Mouse (Mus musculus) midbrain, embryonic 16.5 days (tissue): ENCODE results near the gene Cltb. TPM values are rescaled to one million over a fixed set of nuclear protein-coding genes. Genes with fewer than 3 reads are reported as not detected.
A peak's percentile ranks its signal among the peaks of the same experiment; 100 is the strongest.

Experiments used
- ATAC-seq: fragments of 200-750 bp; cut with Nextera tagmentation; 2 replicates; pipeline ENCODE4 v1.8.0; 2017; ENCODE audit warnings: moderate TSS enrichment
- H3K27ac ChIP-seq: fragments of 300-500 bp; sonication (generic); 2 replicates; pipeline ENCODE4 v1.5.1; 2014; ENCODE audit warnings: mild to moderate bottlenecking, low read length, mixed read lengths
- H3K27me3 ChIP-seq: fragments of 300-500 bp; sonication (generic); 2 replicates; pipeline ENCODE4 v1.6.1; 2014; ENCODE audit warnings: low read depth, low read length, mixed read lengths; ENCODE audit not compliant: control insufficient read depth, insufficient read depth
- H3K36me3 ChIP-seq: fragments of 300-500 bp; sonication (generic); 2 replicates; pipeline ENCODE4 v1.6.1; 2014; ENCODE audit warnings: mild to moderate bottlenecking, low read length, moderate library complexity, mixed read lengths; ENCODE audit not compliant: control insufficient read depth, insufficient read depth
- H3K4me1 ChIP-seq: fragments of 300-500 bp; sonication (generic); 2 replicates; pipeline ENCODE4 v1.6.1; 2014; ENCODE audit warnings: mild to moderate bottlenecking, low read length, mixed read lengths; ENCODE audit not compliant: control insufficient read depth, insufficient read depth
- H3K4me2 ChIP-seq: fragments of 300-500 bp; sonication (generic); 2 replicates; pipeline ENCODE4 v1.6.1; 2014; ENCODE audit warnings: mild to moderate bottlenecking, low read length, mixed read lengths
- H3K4me3 ChIP-seq: fragments of 300-500 bp; sonication (generic); 2 replicates; pipeline ENCODE4 v1.5.1; 2014; ENCODE audit warnings: low read depth, mild to moderate bottlenecking, low read length, moderate library complexity, mixed read lengths
- H3K9ac ChIP-seq: fragments of 300-500 bp; sonication (generic); 2 replicates; pipeline ENCODE4 v1.6.1; 2014; ENCODE audit warnings: low read depth, low read length, mixed read lengths
- H3K9me3 ChIP-seq: fragments of 300-500 bp; sonication (generic); replicated peaks from 2 replicates; pipeline ENCODE4 v1.6.1; 2014; ENCODE audit warnings: mild to moderate bottlenecking, low read length, mixed read lengths; ENCODE audit not compliant: control insufficient read depth, poor library complexity, severe bottlenecking
- WGBS: fragments of 180-500 bp; shearing (Covaris S2); extraction: QIAGEN DNeasy Blood & Tissue Kit; methylation state at CpG from one replicate; pipeline ENCODE4 v1.1.7; 2014; 5-methylcytosine and 5-hydroxymethylcytosine counted together
- polyA plus RNA-seq: library from polyadenylated mRNA; unstranded; fragments of >200 nt; fragmentation: Nextera tagmentation; extraction: Ambion mirVana; gene quantifications from 2 replicates; pipeline ENCODE4 v1.2.1, GENCODE M21; 2015

The Cltb gene
- polyA plus RNA-seq: 220 and 232 TPM in 2 replicates

- Histone ChIP-seq H3K27me3 (no peaks in the 10 kb centered on the region), H3K4me2 (peak within 1 kb of the TSS; percentile 77), H3K9me3 (no peaks in the 10 kb centered on the region), H3K27ac (peak within 1 kb of the TSS; percentile 78), H3K4me3 (peak within 1 kb of the TSS; percentile 81), H3K4me1 (peaks cover 25% of the 10 kb centered on the region), H3K36me3 (0 out of 2 replicates have a peak, but pooled peaks cover 2% of the 10 kb centered on the region), H3K9ac (peak within 1 kb of the TSS; percentile 91)
- ATAC-seq: peak; percentile 74
- under 1% methylated on average over 65 of the region's 66 CpGs for WGBS
Observed at GRCm38 (mm10) chr13:54610972-54611754, at the start of gene Cltb. Gene Cltb (minus strand): TSS chr13:54611344.

- Histone ChIP-seq H3K4me3 (no peak overlapping the region), H3K9ac (no peak overlapping the region), H3K27me3 (no peaks in the 10 kb centered on the region), H3K27ac (no peak overlapping the region), H3K36me3 (peaks cover 40% of the 10 kb centered on the region), H3K4me2 (no peak overlapping the region), H3K9me3 (no peaks in the 10 kb centered on the region), H3K4me1 (no peaks in the 10 kb centered on the region)
- no peak for ATAC-seq
- WGBS: 69% methylated on average over 5 of the region's 5 CpGs
Observed at GRCm38 (mm10) chr13:54660877-54661276, 49.7 kb upstream of the Cltb start.

GRCm38 (mm10) chr13:54650461-54650860 lies 39.3 kb upstream of the Cltb start:
- H3K36me3 ChIP-seq: peaks cover 62% of the 10 kb centered on the region
- no peaks in the 10 kb centered on the region for H3K4me1 ChIP-seq
- no peak for ATAC-seq
- H3K27me3 ChIP-seq: no peaks in the 10 kb centered on the region
- H3K4me2 ChIP-seq: no peak overlapping the region
- no peaks in the 10 kb centered on the region for H3K9me3 ChIP-seq
- H3K4me3 ChIP-seq: no peak overlapping the region
- H3K27ac ChIP-seq: no peak overlapping the region
- no peak overlapping the region for H3K9ac ChIP-seq
- 98% methylated on average over 3 of the region's 3 CpGs for WGBS

GRCm38 (mm10) chr13:54635011-54635410 lies 23.9 kb upstream of the Cltb start:
- H3K4me3 ChIP-seq: no peak overlapping the region
- no peak overlapping the region for H3K9ac ChIP-seq
- 94% methylated on average over 3 of the region's 3 CpGs for WGBS
- peaks cover 9% of the 10 kb centered on the region for H3K36me3 ChIP-seq
- no peak for ATAC-seq
- no peaks in the 10 kb centered on the region for H3K4me1 ChIP-seq
- no peak overlapping the region for H3K27ac ChIP-seq
- no peak overlapping the region for H3K4me2 ChIP-seq
- no peaks in the 10 kb centered on the region for H3K9me3 ChIP-seq
- H3K27me3 ChIP-seq: no peaks in the 10 kb centered on the region

- Histone ChIP-seq H3K4me3 (no peak overlapping the region), H3K4me2 (no peak overlapping the region), H3K27ac (no peak overlapping the region), H3K9ac (no peak overlapping the region), H3K36me3 (peaks cover 2% of the 10 kb centered on the region; the same call in 1 of the 2 replicates), H3K27me3 (no peaks in the 10 kb centered on the region), H3K9me3 (no peaks in the 10 kb centered on the region), H3K4me1 (no peaks in the 10 kb centered on the region)
- ATAC-seq: no peak
- 69% methylated on average over 3 of the region's 3 CpGs for WGBS
Observed at GRCm38 (mm10) chr13:54632731-54633277, 21.7 kb upstream of the Cltb start.

- ATAC-seq: no peak
- H3K27me3 ChIP-seq: no peaks in the 10 kb centered on the region
- no peak overlapping the region for H3K9ac ChIP-seq
- H3K9me3 ChIP-seq: no peaks in the 10 kb centered on the region
- no peak overlapping the region for H3K4me3 ChIP-seq
- no peak overlapping the region for H3K27ac ChIP-seq
- H3K4me2 ChIP-seq: no peak overlapping the region
- WGBS: 94% methylated on average over 4 of the region's 4 CpGs
- peaks cover 2% of the 10 kb centered on the region; the same call in 1 of the 2 replicates for H3K36me3 ChIP-seq
- H3K4me1 ChIP-seq: peaks cover 3% of the 10 kb centered on the region; the same call in 1 of the 2 replicates
Observed at GRCm38 (mm10) chr13:54629128-54629527, 18.0 kb upstream of the Cltb start.

- Histone ChIP-seq H3K9me3 (no peaks in the 10 kb centered on the region), H3K4me3 (peak overlapping the region; percentile 98), H3K9ac (peak overlapping the region; percentile 98), H3K36me3 (no peaks in the 10 kb centered on the region), H3K27me3 (no peaks in the 10 kb centered on the region; the same call in 1 of the 2 replicates), H3K4me1 (peaks cover 21% of the 10 kb centered on the region), H3K4me2 (peak overlapping the region; percentile 98), H3K27ac (peak overlapping the region; percentile 86)
- ATAC-seq: peak; percentile 76; the same call in 1 of the 2 replicates
- WGBS: 2% methylated on average over 22 of the region's 27 CpGs
Observed at GRCm38 (mm10) chr13:54621960-54622521, 10.9 kb upstream of the Cltb start.

GRCm38 (mm10) chr13:54621155-54621932 lies 10.2 kb upstream of the Cltb start, which contains the start of gene Faf2:
Gene Faf2 (plus strand): TSS chr13:54621784.
- H3K9ac ChIP-seq: peak within 1 kb of the TSS; percentile 98
- H3K36me3 ChIP-seq: no peaks in the 10 kb centered on the region
- peak within 1 kb of the TSS; percentile 98 for H3K4me2 ChIP-seq
- H3K9me3 ChIP-seq: no peaks in the 10 kb centered on the region
- H3K27ac ChIP-seq: peak within 1 kb of the TSS; percentile 86
- peak; percentile 98 for ATAC-seq
- peak within 1 kb of the TSS; percentile 98 for H3K4me3 ChIP-seq
- WGBS: 11% methylated on average over 44 of the region's 44 CpGs
- peaks cover 21% of the 10 kb centered on the region for H3K4me1 ChIP-seq
- no peaks in the 10 kb centered on the region; the same call in 1 of the 2 replicates for H3K27me3 ChIP-seq
